In the genomic region with DNA sequence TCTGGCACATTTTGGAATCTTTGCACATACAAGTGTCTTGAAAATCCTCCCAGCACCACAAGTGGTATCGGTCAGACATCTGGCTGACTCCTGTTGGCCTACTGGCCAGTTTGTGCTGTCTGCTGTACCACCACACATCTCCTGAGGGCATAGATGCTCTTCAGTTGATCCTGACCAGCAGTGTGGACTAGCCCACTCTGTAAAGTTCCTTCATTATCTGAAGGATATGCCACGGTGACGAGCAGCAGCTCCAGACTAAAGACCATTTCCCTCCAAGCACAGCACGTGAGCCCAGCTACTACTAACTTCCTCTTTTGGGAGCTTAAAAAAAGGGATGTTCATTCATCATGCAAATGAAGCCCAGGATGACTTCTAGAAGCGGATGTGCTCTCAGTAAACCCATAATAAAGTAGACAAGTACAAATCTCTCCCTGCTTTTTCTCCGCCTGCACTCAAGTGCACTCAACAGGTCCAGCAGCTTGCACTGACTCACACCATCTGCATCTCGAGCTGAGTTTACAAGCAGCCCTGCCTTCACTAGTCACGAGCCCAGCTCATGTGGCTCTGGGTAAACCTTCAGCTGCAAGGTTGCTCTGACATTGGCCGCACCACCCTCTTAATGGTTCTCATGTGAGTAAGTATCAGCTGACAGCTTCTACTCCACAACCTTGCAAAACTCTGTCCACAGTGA, we compare ENCODE assay signal across 9 mouse cellular contexts. TPM values are rescaled to one million over a fixed set of nuclear protein-coding genes. Genes with fewer than 3 reads are reported as not detected.
A peak's percentile ranks its signal among the peaks of the same experiment; 100 is the strongest.
DNase-seq lines count a peak whose midpoint lies in the region; ATAC-seq and TF ChIP-seq lines count a peak whose summit lies in the region.
"Had no signal": no experiment of that assay in that cellular context is flagged by ENCODE, and none has a peak within 500 bp of the region (broad histone marks: within the 10 kb centered on the region; RNA-seq: fewer than 3 reads in every experiment).

No protein-coding gene starts in this region.

- H3K4me3 ChIP-seq in gastrocnemius, adult 2 months, result no peak overlapping the region
- no peak overlapping the region for H3K4me3 ChIP-seq in embryonic facial prominence, embryonic 10.5 days
- H3K4me3 ChIP-seq: hindbrain, embryonic 15.5 days had no signal

- H3K27me3 ChIP-seq in embryonic facial prominence, embryonic 10.5 days (replicated peaks; ENCODE audit: low read depth, poor library complexity, severe bottlenecking), result no peaks in the 10 kb centered on the region
- H3K27me3 ChIP-seq: hindbrain, embryonic 15.5 days had no signal

- peaks cover 17% of the 10 kb centered on the region; the same call in 1 of the 2 replicates for H3K4me1 ChIP-seq in embryonic facial prominence, embryonic 10.5 days

- no peak for TF ChIP-seq CTCF in gastrocnemius, adult 2 months (IDR thresholded peaks at IDR 0.05)

- H3K9me3 ChIP-seq in embryonic facial prominence, embryonic 10.5 days, result no peaks in the 10 kb centered on the region
- H3K9me3 ChIP-seq: hindbrain, embryonic 15.5 days had no signal

- no peaks in the 10 kb centered on the region for H3K36me3 ChIP-seq in embryonic facial prominence, embryonic 10.5 days (replicated peaks)
- H3K36me3 ChIP-seq: hindbrain, embryonic 15.5 days had no signal

- 81% methylated on average over 9 of the region's 9 CpGs for WGBS in embryonic facial prominence, embryonic 10.5 days

- DNase-seq in gastrocnemius, adult 2 months, result no peak
- DNase-seq in gastrocnemius, adult 18-20 months (ENCODE audit: low spot score), result no peak
- DNase-seq in brain, adult 2 months (ENCODE audit: low read depth, low spot score), result peak; percentile 94
- DNase-seq in left cerebral cortex, postnatal 36 days (ENCODE audit: low spot score in 2 of 2), result peak; percentile 61 to 70
- DNase-seq in right cerebral cortex, postnatal 14 days, result peak; percentile 37
- no peak for DNase-seq in embryo, embryonic 9.5 days (ENCODE audit: extremely low spot score)
- DNase-seq in embryonic facial prominence, embryonic 10.5 days (ENCODE audit: low spot score), result no peak

- peak; percentile 88 to 93 for ATAC-seq in hematopoietic stem cell, adult 5-6 weeks (replicated peaks in 1 of 2; ENCODE audit: insufficient read depth in 1 of 2, low FRiP score in 2 of 2, low TSS enrichment in 1 of 2, low read depth in 1 of 2, poor library complexity in 2 of 2, severe bottlenecking in 2 of 2)

- H3K27ac ChIP-seq in gastrocnemius, adult 2 months, result peak overlapping the region; percentile 54
- no peak overlapping the region for H3K27ac ChIP-seq in embryonic facial prominence, embryonic 10.5 days (replicated peaks)
- H3K27ac ChIP-seq: hindbrain, embryonic 15.5 days had no signal

- intact Hi-C loops in gastrocnemius, adult 2 months (cut with DNase I), result loop anchor here (5.0 kb wide), 1 partner anchor 36 kb away; the partner anchor contains the start of gene Fnip2
- intact Hi-C loops in left cerebral cortex, postnatal 36 days (cut with DNase I), result no loop called here

RNA-seq across cellular contexts. Expression of gene Fnip2, which starts 35.9 kb away (rescaled TPM):
- 1 to 10 TPM; 3.5 to 5.0 TPM for total RNA-seq in gastrocnemius, adult 2 months (2021)
- total RNA-seq in gastrocnemius, adult 18-20 months (2021), result 1 to 10 TPM; 3.4 to 4.6 TPM
- total RNA-seq in hematopoietic stem cell, adult 5-6 weeks (2017), result 12.8 and 13.1 TPM in 2 replicates
- 10 to 100 TPM; 17.7 to 19.7 TPM for total RNA-seq in left cerebral cortex, postnatal 36 days (2021)
- 5.1 and 5.4 TPM in 2 replicates for polyA plus RNA-seq in embryonic facial prominence, embryonic 10.5 days (2016; fragmentation: Nextera tagmentation; extraction: Ambion mirVana)

RNA-seq across cellular contexts. Expression of gene Ppid, which starts 59.4 kb away (rescaled TPM):
- total RNA-seq in gastrocnemius, adult 2 months (2021), result 10 to 100 TPM; 38.8 to 55.8 TPM
- 10 to 100 TPM; 41.0 to 46.1 TPM for total RNA-seq in gastrocnemius, adult 18-20 months (2021)
- 255 and 303 TPM in 2 replicates for total RNA-seq in hematopoietic stem cell, adult 5-6 weeks (2017)
- total RNA-seq in left cerebral cortex, postnatal 36 days (2021), result 10 to 100 TPM; 55.1 to 72.5 TPM
- 228 and 238 TPM in 2 replicates for polyA plus RNA-seq in embryonic facial prominence, embryonic 10.5 days (2016; fragmentation: Nextera tagmentation; extraction: Ambion mirVana)

Comparison
In these comparisons a context has a peak if more than half of its experiments do, and no peak if none do; other contexts are left out.
1. DNase-seq: peak in brain, adult 2 months (single experiment), left cerebral cortex, postnatal 36 days (2 of 2) and right cerebral cortex, postnatal 14 days (single experiment); none in gastrocnemius, adult 2 months (single experiment), gastrocnemius, adult 18-20 months (single experiment), embryo, embryonic 9.5 days (single experiment) and embryonic facial prominence, embryonic 10.5 days (single experiment).